Comparison of ENCODE assay signal across 8 mouse cellular contexts in genomic region chr19:4812334-4812949, GRCm38 (mm10). TPM values are rescaled to one million over a fixed set of nuclear protein-coding genes. Genes with fewer than 3 reads are reported as not detected.
DNase-seq lines count a peak whose midpoint lies in the region; ATAC-seq and TF ChIP-seq lines count a peak whose summit lies in the region.
"Not testable (repeated sequence)": the region's sequence is repeated elsewhere in the genome, so short reads cannot be mapped to it uniquely, and the experiment has no call there.

No protein-coding gene starts in this region.

- H3K27ac ChIP-seq in cerebellum, adult 2 months (ENCODE audit: insufficient read depth, low read length): peak overlapping the region; percentile 66; the same call in 1 of the 2 replicates
- peak overlapping the region; percentile 86; the same call in 1 of the 2 replicates for H3K27ac ChIP-seq in forebrain, embryonic 14.5 days (ENCODE audit: low read depth, low read length)
- H3K27ac ChIP-seq in hindbrain, embryonic 12.5 days: 0 out of 2 replicates have a peak overlapping the region, but pooled peaks have one; percentile 93
- H3K27ac ChIP-seq in layer of hippocampus, adult 2 months: peak overlapping the region; percentile 94
- H3K27ac ChIP-seq in lung, embryonic 14.5 days (ENCODE audit: low read depth): peak overlapping the region; percentile 87
- H3K27ac ChIP-seq in thymus, adult 2 months (ENCODE audit: control insufficient read depth, insufficient read depth, low read length): not testable (repeated sequence)

- H3K36me3 ChIP-seq in forebrain, embryonic 14.5 days (ENCODE audit: control insufficient read depth, insufficient read depth, low read length); hindbrain, embryonic 12.5 days; lung, embryonic 14.5 days (ENCODE audit: insufficient read depth); myocyte (ENCODE audit: control insufficient read depth, insufficient read depth); thymus, adult 2 months (ENCODE audit: control insufficient read depth, insufficient read depth, low read length): not testable (repeated sequence)

- not testable (repeated sequence) for H3K9me3 ChIP-seq in forebrain, embryonic 14.5 days (replicated peaks; ENCODE audit: control insufficient read depth, low read length); hindbrain, embryonic 12.5 days (replicated peaks); lung, embryonic 14.5 days (ENCODE audit: low read depth, low read length)

- not testable (repeated sequence) for H3K27me3 ChIP-seq in cerebellum, adult 2 months (ENCODE audit: control insufficient read depth, insufficient read depth, low read length); forebrain, embryonic 14.5 days (replicated peaks; ENCODE audit: control insufficient read depth, insufficient read depth, low read length); hindbrain, embryonic 12.5 days; lung, embryonic 14.5 days (ENCODE audit: insufficient read depth, low read length); myocyte (ENCODE audit: control insufficient read depth, insufficient read depth, insufficient read length); thymus, adult 2 months (ENCODE audit: control insufficient read depth, insufficient read depth, low read length)

- TF ChIP-seq POLR2A in cerebellum, adult 2 months (IDR thresholded peaks at IDR 0.05; ENCODE audit: borderline replicate concordance, insufficient read depth, low read length); myocyte (IDR thresholded peaks at IDR 0.05; ENCODE audit: insufficient read length, low read depth); thymus, adult 2 months (IDR thresholded peaks at IDR 0.05; ENCODE audit: control insufficient read depth, extremely low read depth, insufficient read depth, low read length, poor library complexity): not testable (repeated sequence)

- ATAC-seq in forebrain, embryonic 14.5 days; hindbrain, embryonic 12.5 days (ENCODE audit: low FRiP score); lung, embryonic 14.5 days (ENCODE audit: insufficient read depth): not testable (repeated sequence)

- TF ChIP-seq CTCF in cerebellum, adult 2 months (IDR thresholded peaks at IDR 0.05; ENCODE audit: borderline replicate concordance, insufficient read depth, low read depth, low read length); thymus, adult 2 months (IDR thresholded peaks at IDR 0.05; ENCODE audit: borderline replicate concordance, control insufficient read depth, extremely low read depth, insufficient read depth, low read length, poor library complexity): not testable (repeated sequence)
- peak; percentile 45 for TF ChIP-seq CTCF in layer of hippocampus, adult 2 months (conservative IDR thresholded peaks at IDR 0.05)
- TF ChIP-seq CTCF in lung, embryonic 14.5 days (IDR thresholded peaks at IDR 0.05; ENCODE audit: low read depth): 0 out of 2 replicates have a peak, but pooled peaks have one; percentile 10

- not testable (repeated sequence) for H3K4me3 ChIP-seq in cerebellum, adult 2 months (replicated peaks; ENCODE audit: insufficient read depth, low read depth, low read length); thymus, adult 2 months (ENCODE audit: control insufficient read depth, insufficient read depth, low read length)
- H3K4me3 ChIP-seq in forebrain, embryonic 14.5 days (ENCODE audit: low read depth, low read length): peak overlapping the region; percentile 79
- peak overlapping the region; percentile 81 for H3K4me3 ChIP-seq in hindbrain, embryonic 12.5 days
- H3K4me3 ChIP-seq in layer of hippocampus, adult 2 months: peak overlapping the region; percentile 99
- H3K4me3 ChIP-seq in lung, embryonic 14.5 days (ENCODE audit: low read depth, low read length): peak overlapping the region; percentile 89
- H3K4me3 ChIP-seq in myocyte: peak overlapping the region; percentile 90

- DNase-seq in CD4-positive, CD25-positive, alpha-beta regulatory T cell, adult 2 months (ENCODE audit: low read depth, low spot score): peak; percentile 57
- DNase-seq in cerebellum, adult 2 months; forebrain, embryonic 14.5 days (ENCODE audit: low spot score); layer of hippocampus, adult 2 months (ENCODE audit: low spot score in 2 of 2): not testable (repeated sequence)
- DNase-seq in lung, embryonic 14.5 days: peak; percentile 39
- peak; percentile 16 for DNase-seq in thymus, adult 2 months

- H3K4me1 ChIP-seq in cerebellum, adult 2 months (ENCODE audit: control insufficient read depth, insufficient read depth, low read length); thymus, adult 2 months (replicated peaks; ENCODE audit: control insufficient read depth, insufficient read depth, low read length): not testable (repeated sequence)
- peaks cover 17% of the 10 kb centered on the region for H3K4me1 ChIP-seq in forebrain, embryonic 14.5 days (ENCODE audit: control insufficient read depth, insufficient read depth, low read length)
- peaks cover 22% of the 10 kb centered on the region for H3K4me1 ChIP-seq in hindbrain, embryonic 12.5 days
- peaks cover 15% of the 10 kb centered on the region; the same call in 1 of the 2 replicates for H3K4me1 ChIP-seq in lung, embryonic 14.5 days (ENCODE audit: insufficient read depth)

- peak overlapping the region; percentile 88 for H3K4me2 ChIP-seq in forebrain, embryonic 14.5 days (ENCODE audit: low read length)
- peak overlapping the region; percentile 96 for H3K4me2 ChIP-seq in hindbrain, embryonic 12.5 days (replicated peaks)
- peak overlapping the region; percentile 60 for H3K4me2 ChIP-seq in lung, embryonic 14.5 days
- peak overlapping the region; percentile 68 for H3K4me2 ChIP-seq in myocyte (ENCODE audit: low read depth)

- peaks cover 38% of the 10 kb centered on the region for H3K79me2 ChIP-seq in myocyte (ENCODE audit: control insufficient read depth, insufficient read depth)

- H3K9ac ChIP-seq in forebrain, embryonic 14.5 days (ENCODE audit: low read length): peak overlapping the region; percentile 84
- peak overlapping the region; percentile 82 for H3K9ac ChIP-seq in hindbrain, embryonic 12.5 days
- H3K9ac ChIP-seq in lung, embryonic 14.5 days: peak overlapping the region; percentile 69

- not testable (repeated sequence) for H3ac ChIP-seq in myocyte (ENCODE audit: control insufficient read depth, insufficient read length)

- 77% methylated on average over 8 of the region's 8 CpGs for WGBS in cerebellum, adult 2 months
- 79% methylated on average over 8 of the region's 8 CpGs for WGBS in forebrain, embryonic 14.5 days
- 77% methylated on average over 8 of the region's 8 CpGs for WGBS in hindbrain, embryonic 12.5 days
- WGBS in lung, embryonic 14.5 days: 76% methylated on average over 8 of the region's 8 CpGs
- 78% methylated on average over 8 of the region's 8 CpGs for WGBS in thymus, adult 2 months

RNA-seq across cellular contexts. Expression of gene Rbm14, which starts 1.0 kb away (rescaled TPM):
- polyA plus RNA-seq in cerebellum, adult 2 months (2012; rRNA removed): 27.4 and 32.1 TPM in 2 replicates
- polyA plus RNA-seq in forebrain, embryonic 14.5 days (2014; fragmentation: Nextera tagmentation; extraction: Ambion mirVana): 69.1 and 79.5 TPM in 2 replicates
- polyA plus RNA-seq in hindbrain, embryonic 12.5 days (2016; fragmentation: Nextera tagmentation; extraction: Ambion mirVana): 96.0 and 97.9 TPM in 2 replicates
- total RNA-seq in layer of hippocampus, adult 2 months (2021): 10 to 100 TPM; 59.5 to 65.9 TPM
- 95.8 and 101 TPM in 2 replicates for polyA plus RNA-seq in lung, embryonic 14.5 days (2014; fragmentation: Nextera tagmentation; extraction: Ambion mirVana)
- polyA plus RNA-seq in myocyte (2012; fragmentation: generic; extraction: Trizol): 46.8 TPM
- polyA plus RNA-seq in thymus, adult 2 months (2012; rRNA removed): 158 and 205 TPM in 2 replicates

RNA-seq across cellular contexts. Expression of gene Gm21992, which starts 1.0 kb away (rescaled TPM):
- polyA plus RNA-seq in cerebellum, adult 2 months (2012; rRNA removed): 14.4 and 17.9 TPM in 2 replicates
- polyA plus RNA-seq in forebrain, embryonic 14.5 days (2014; fragmentation: Nextera tagmentation; extraction: Ambion mirVana): 9.4 TPM in 2 replicates
- 41.5 and 42.9 TPM in 2 replicates for polyA plus RNA-seq in hindbrain, embryonic 12.5 days (2016; fragmentation: Nextera tagmentation; extraction: Ambion mirVana)
- 10 to 100 TPM; 26.6 to 27.2 TPM for total RNA-seq in layer of hippocampus, adult 2 months (2021)
- 20.5 and 25.3 TPM in 2 replicates for polyA plus RNA-seq in lung, embryonic 14.5 days (2014; fragmentation: Nextera tagmentation; extraction: Ambion mirVana)
- 8.1 TPM for polyA plus RNA-seq in myocyte (2012; fragmentation: generic; extraction: Trizol)
- 30.1 and 56.3 TPM in 2 replicates for polyA plus RNA-seq in thymus, adult 2 months (2012; rRNA removed)

RNA-seq across cellular contexts. Expression of gene Rbm4, which starts 18.7 kb away (rescaled TPM):
- 77.5 and 86.1 TPM in 2 replicates for polyA plus RNA-seq in cerebellum, adult 2 months (2012; rRNA removed)
- polyA plus RNA-seq in forebrain, embryonic 14.5 days (2014; fragmentation: Nextera tagmentation; extraction: Ambion mirVana): 132 and 140 TPM in 2 replicates
- 88.8 and 94.8 TPM in 2 replicates for polyA plus RNA-seq in hindbrain, embryonic 12.5 days (2016; fragmentation: Nextera tagmentation; extraction: Ambion mirVana)
- 10 to 100 TPM; 76.1 to 95.4 TPM for total RNA-seq in layer of hippocampus, adult 2 months (2021)
- polyA plus RNA-seq in lung, embryonic 14.5 days (2014; fragmentation: Nextera tagmentation; extraction: Ambion mirVana): 62.8 and 69.6 TPM in 2 replicates
- 66.4 TPM for polyA plus RNA-seq in myocyte (2012; fragmentation: generic; extraction: Trizol)
- polyA plus RNA-seq in thymus, adult 2 months (2012; rRNA removed): 113 and 130 TPM in 2 replicates

RNA-seq across cellular contexts. Expression of gene Ccs, which starts 26.7 kb away (rescaled TPM):
- 49.5 and 52.7 TPM in 2 replicates for polyA plus RNA-seq in cerebellum, adult 2 months (2012; rRNA removed)
- 34.3 and 40.1 TPM in 2 replicates for polyA plus RNA-seq in forebrain, embryonic 14.5 days (2014; fragmentation: Nextera tagmentation; extraction: Ambion mirVana)
- polyA plus RNA-seq in hindbrain, embryonic 12.5 days (2016; fragmentation: Nextera tagmentation; extraction: Ambion mirVana): 42.7 and 46.4 TPM in 2 replicates
- 10 to 100 TPM; 33.9 to 38.8 TPM for total RNA-seq in layer of hippocampus, adult 2 months (2021)
- polyA plus RNA-seq in lung, embryonic 14.5 days (2014; fragmentation: Nextera tagmentation; extraction: Ambion mirVana): 47.2 and 47.7 TPM in 2 replicates
- 40.4 TPM for polyA plus RNA-seq in myocyte (2012; fragmentation: generic; extraction: Trizol)
- polyA plus RNA-seq in thymus, adult 2 months (2012; rRNA removed): 35.8 and 45.8 TPM in 2 replicates

RNA-seq across cellular contexts. Expression of gene Ccdc87, which starts 26.7 kb away (rescaled TPM):
- 0.62 and 0.64 TPM in 2 replicates for polyA plus RNA-seq in cerebellum, adult 2 months (2012; rRNA removed)
- 0.50 and 0.69 TPM in 2 replicates for polyA plus RNA-seq in forebrain, embryonic 14.5 days (2014; fragmentation: Nextera tagmentation; extraction: Ambion mirVana)
- polyA plus RNA-seq in hindbrain, embryonic 12.5 days (2016; fragmentation: Nextera tagmentation; extraction: Ambion mirVana): 0.35 and 0.40 TPM in 2 replicates
- total RNA-seq in layer of hippocampus, adult 2 months (2021): 1 to 10 TPM; 1.7 to 2.2 TPM
- 0.05 TPM in 2 replicates for polyA plus RNA-seq in lung, embryonic 14.5 days (2014; fragmentation: Nextera tagmentation; extraction: Ambion mirVana)
- polyA plus RNA-seq in myocyte (2012; fragmentation: generic; extraction: Trizol): 0.04 TPM
- 0.19 and 0.24 TPM in 2 replicates for polyA plus RNA-seq in thymus, adult 2 months (2012; rRNA removed)
